Mouse (Mus musculus): ENCODE data around the gene Srgap1.

DNA sequence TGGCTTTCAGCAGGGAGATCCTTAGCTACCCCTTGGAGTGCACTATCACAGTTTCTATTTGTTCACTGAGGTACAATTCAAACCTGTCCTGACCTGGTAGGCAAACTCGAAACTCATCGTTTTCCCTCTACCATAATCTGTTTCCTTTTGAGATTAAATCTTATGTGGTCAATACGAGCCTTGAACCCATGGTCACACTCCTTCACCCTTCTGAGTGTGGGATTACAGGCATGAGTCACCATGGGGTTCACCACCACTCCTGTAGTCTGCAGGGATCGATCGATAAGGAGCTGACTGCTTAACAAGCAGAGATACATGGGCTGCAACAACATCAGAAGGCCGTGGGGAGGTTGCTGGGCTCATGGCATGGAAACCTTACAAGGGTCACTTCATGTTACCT lies 146.3 kb downstream of the Srgap1 start:
- no peak for TF ChIP-seq EP300 (IDR thresholded peaks at IDR 0.05)
- no peak for TF ChIP-seq CTCF (IDR thresholded peaks at IDR 0.05)
